Mouse (Mus musculus): ENCODE data around the gene Lat.

DNA sequence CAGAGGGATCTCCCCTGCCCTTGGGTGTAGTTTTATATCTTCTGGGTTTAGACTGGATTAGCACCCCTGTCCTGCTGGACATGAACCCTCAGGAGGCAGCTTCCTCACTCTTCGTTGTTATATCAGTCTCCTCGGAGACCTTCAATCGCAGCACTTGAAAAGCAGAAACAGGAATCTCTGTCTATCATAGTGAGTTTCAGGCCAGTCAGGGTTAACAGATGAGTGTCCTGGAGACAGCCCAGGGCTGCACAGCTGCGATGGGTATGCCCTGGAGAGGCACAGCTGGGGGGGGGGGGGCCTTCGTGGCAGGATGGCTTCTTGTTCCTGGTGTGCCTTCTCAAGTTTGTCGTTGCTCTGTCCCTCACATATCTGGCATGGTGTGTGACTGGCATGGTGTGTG lies 28.5 kb downstream of the Lat start:
- TF ChIP-seq CTCF (IDR thresholded peaks at IDR 0.05; ENCODE audit: insufficient read depth, low read length): no peak
- TF ChIP-seq POLR2A (IDR thresholded peaks at IDR 0.05; ENCODE audit: borderline replicate concordance, extremely low read depth, low read depth, low read length): no peak

Measured in lung, adult 2 months (tissue).